Comparison of ENCODE assay signal across 24 mouse cellular contexts in the genomic region with DNA sequence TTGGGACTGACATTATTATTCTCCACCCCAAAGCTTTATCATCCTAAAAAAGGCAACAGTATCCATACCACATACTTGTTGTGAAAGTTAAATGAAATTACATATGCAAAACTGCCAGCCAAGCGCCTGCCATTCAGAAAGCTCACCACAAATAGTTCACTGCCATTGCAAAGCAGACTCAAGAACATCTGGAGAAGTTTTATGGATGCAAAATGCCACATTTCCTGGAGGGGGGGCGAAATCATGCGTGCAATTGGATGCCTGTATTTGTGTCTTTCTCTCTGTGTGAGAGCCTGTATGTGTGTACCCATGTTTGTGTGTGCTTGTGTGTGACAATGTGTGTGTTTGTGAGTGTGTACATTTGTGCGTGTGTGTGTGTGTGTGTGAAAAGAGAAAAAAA. TPM values are rescaled to one million over a fixed set of nuclear protein-coding genes. Genes with fewer than 3 reads are reported as not detected.
A peak's percentile ranks its signal among the peaks of the same experiment; 100 is the strongest.
DNase-seq lines count a peak whose midpoint lies in the region; ATAC-seq lines count a peak whose summit lies in the region.
"Had no signal": no experiment of that assay in that cellular context is flagged by ENCODE, and none has a peak within 500 bp of the region (broad histone marks: within the 10 kb centered on the region; RNA-seq: fewer than 3 reads in every experiment).

No protein-coding gene starts in this region.

- no peak overlapping the region for H3K4me3 ChIP-seq in embryonic facial prominence, embryonic 11.5 days (ENCODE audit: low read depth, low read length)
- H3K4me3 ChIP-seq in embryonic facial prominence, embryonic 14.5 days (ENCODE audit: low read depth, low read length): no peak overlapping the region
- H3K4me3 ChIP-seq in limb, embryonic 11.5 days (ENCODE audit: low read depth, low read length): no peak overlapping the region
- no peak overlapping the region for H3K4me3 ChIP-seq in kidney, embryonic 14.5 days (ENCODE audit: low read length)
- H3K4me3 ChIP-seq: forebrain, embryonic 10.5 days; forebrain, embryonic 13.5 days; gastrocnemius, adult 2 months; hindbrain, embryonic 12.5 days; hindbrain, embryonic 15.5 days had no signal

- intact Hi-C loops in left cerebral cortex, postnatal 10 days (cut with DNase I): no loop called here

- no peak overlapping the region for H3K4me2 ChIP-seq in embryonic facial prominence, embryonic 11.5 days (ENCODE audit: low read depth, low read length)
- H3K4me2 ChIP-seq in embryonic facial prominence, embryonic 14.5 days (ENCODE audit: low read depth, low read length): no peak overlapping the region
- H3K4me2 ChIP-seq in limb, embryonic 11.5 days (ENCODE audit: low read depth, severe bottlenecking): no peak overlapping the region
- H3K4me2 ChIP-seq in kidney, embryonic 14.5 days (replicated peaks; ENCODE audit: low read depth, low read length): no peak overlapping the region
- H3K4me2 ChIP-seq: forebrain, embryonic 13.5 days; heart, embryonic 11.5 days; hindbrain, embryonic 12.5 days; hindbrain, embryonic 15.5 days had no signal

- no peak overlapping the region for H3K9ac ChIP-seq in embryonic facial prominence, embryonic 11.5 days (replicated peaks; ENCODE audit: low read length)
- no peak overlapping the region for H3K9ac ChIP-seq in embryonic facial prominence, embryonic 14.5 days (ENCODE audit: low read depth, low read length)
- no peak overlapping the region for H3K9ac ChIP-seq in limb, embryonic 11.5 days (ENCODE audit: low read length)
- H3K9ac ChIP-seq in kidney, embryonic 14.5 days (ENCODE audit: low read depth, low read length): no peak overlapping the region
- H3K9ac ChIP-seq: forebrain, embryonic 13.5 days; hindbrain, embryonic 12.5 days; hindbrain, embryonic 15.5 days had no signal

- no peaks in the 10 kb centered on the region for H3K36me3 ChIP-seq in embryonic facial prominence, embryonic 11.5 days (replicated peaks; ENCODE audit: control insufficient read depth, insufficient read depth, low read depth, low read length)
- H3K36me3 ChIP-seq in embryonic facial prominence, embryonic 14.5 days (ENCODE audit: control insufficient read depth, insufficient read depth, low read length): no peaks in the 10 kb centered on the region
- no peaks in the 10 kb centered on the region for H3K36me3 ChIP-seq in limb, embryonic 11.5 days (ENCODE audit: control insufficient read depth, insufficient read depth, low read length)
- H3K36me3 ChIP-seq in kidney, embryonic 14.5 days (ENCODE audit: control insufficient read depth, insufficient read depth, low read length): no peaks in the 10 kb centered on the region
- H3K36me3 ChIP-seq: forebrain, embryonic 10.5 days; hindbrain, embryonic 12.5 days; hindbrain, embryonic 15.5 days had no signal

- no peaks in the 10 kb centered on the region for H3K27me3 ChIP-seq in embryonic facial prominence, embryonic 11.5 days (ENCODE audit: control insufficient read depth, insufficient read depth, low read length)
- no peaks in the 10 kb centered on the region for H3K27me3 ChIP-seq in embryonic facial prominence, embryonic 14.5 days (replicated peaks; ENCODE audit: control insufficient read depth, insufficient read depth, low read length)
- no peaks in the 10 kb centered on the region for H3K27me3 ChIP-seq in limb, embryonic 11.5 days (ENCODE audit: control insufficient read depth, insufficient read depth, low read length)
- H3K27me3 ChIP-seq in kidney, embryonic 14.5 days (ENCODE audit: control insufficient read depth, insufficient read depth, low read length): no peaks in the 10 kb centered on the region
- H3K27me3 ChIP-seq: forebrain, embryonic 13.5 days; hindbrain, embryonic 15.5 days; Patski had no signal

- H3K9me3 ChIP-seq in embryonic facial prominence, embryonic 11.5 days (replicated peaks; ENCODE audit: control insufficient read depth, low read length): no peaks in the 10 kb centered on the region
- no peaks in the 10 kb centered on the region for H3K9me3 ChIP-seq in embryonic facial prominence, embryonic 14.5 days (ENCODE audit: control insufficient read depth, low read length)
- no peaks in the 10 kb centered on the region for H3K9me3 ChIP-seq in limb, embryonic 11.5 days (ENCODE audit: control insufficient read depth, low read length)
- no peaks in the 10 kb centered on the region for H3K9me3 ChIP-seq in kidney, embryonic 14.5 days (ENCODE audit: control insufficient read depth, low read length)
- H3K9me3 ChIP-seq: forebrain, embryonic 13.5 days; hindbrain, embryonic 12.5 days; hindbrain, embryonic 15.5 days had no signal

- WGBS in embryonic facial prominence, embryonic 11.5 days: 76% methylated on average over 4 of the region's 4 CpGs
- WGBS in embryonic facial prominence, embryonic 14.5 days: 54% methylated on average over 4 of the region's 4 CpGs
- WGBS in limb, embryonic 11.5 days: 37% methylated on average over 4 of the region's 4 CpGs
- 84% methylated on average over 4 of the region's 4 CpGs for WGBS in kidney, embryonic 14.5 days

- H3K4me1 ChIP-seq in embryonic facial prominence, embryonic 11.5 days (ENCODE audit: control insufficient read depth, insufficient read depth, low read length): no peaks in the 10 kb centered on the region
- H3K4me1 ChIP-seq in embryonic facial prominence, embryonic 14.5 days (ENCODE audit: control insufficient read depth, insufficient read depth, low read length): peaks cover 14% of the 10 kb centered on the region
- H3K4me1 ChIP-seq in limb, embryonic 11.5 days (ENCODE audit: control insufficient read depth, insufficient read depth, low read length): peaks cover 17% of the 10 kb centered on the region
- H3K4me1 ChIP-seq in kidney, embryonic 14.5 days (ENCODE audit: control insufficient read depth, insufficient read depth, low read length): peaks cover 20% of the 10 kb centered on the region
- H3K4me1 ChIP-seq: hindbrain, embryonic 15.5 days had no signal

- DNase-seq in NIH3T3 (ENCODE audit: low read depth) (peak; percentile 53), liver (no peak)
- DNase-seq in embryonic facial prominence, embryonic 11.5 days (ENCODE audit: low spot score): peak; percentile 68
- DNase-seq in embryonic facial prominence, embryonic 14.5 days (ENCODE audit: low spot score): peak; percentile 78
- peak; percentile 72 for DNase-seq in limb, embryonic 11.5 days (ENCODE audit: low spot score)
- no peak for DNase-seq in urinary bladder, postnatal 36 days (ENCODE audit: low spot score in 2 of 2)
- DNase-seq in left cerebral cortex, postnatal 10 days (ENCODE audit: extremely low spot score in 1 of 2, low spot score in 2 of 2): no peak
- DNase-seq: adrenal gland, adult 2 months; adrenal gland, postnatal 14 days; cerebellum, adult 18-20 months; cerebellum, adult 9-10 months; cerebellum, postnatal 14 days; gastrocnemius, adult 2 months; gastrocnemius, postnatal 14 days; heart, adult 11 months had no signal

- no peak for ATAC-seq in embryonic facial prominence, embryonic 11.5 days (replicated peaks; ENCODE audit: insufficient number of reproducible peaks, low FRiP score, low TSS enrichment, low read depth)
- ATAC-seq in embryonic facial prominence, embryonic 14.5 days (ENCODE audit: low read depth): no peak
- ATAC-seq in limb, embryonic 11.5 days (ENCODE audit: insufficient number of reproducible peaks, low FRiP score, low TSS enrichment, low read depth): no peak
- no peak for ATAC-seq in kidney, embryonic 14.5 days (ENCODE audit: low FRiP score, low TSS enrichment)
- ATAC-seq: forebrain, embryonic 13.5 days; forebrain, embryonic 16.5 days; intestine, postnatal 0 days; Patski had no signal

- H3K27ac ChIP-seq in embryonic facial prominence, embryonic 11.5 days (replicated peaks; ENCODE audit: low read depth, low read length): 0 out of 2 replicates have a peak overlapping the region, but pooled peaks have one; percentile 5
- H3K27ac ChIP-seq in embryonic facial prominence, embryonic 14.5 days (replicated peaks; ENCODE audit: low read depth, low read length): no peak overlapping the region
- peak overlapping the region; percentile 44; the same call in 1 of the 2 replicates for H3K27ac ChIP-seq in limb, embryonic 11.5 days (replicated peaks; ENCODE audit: low read depth, low read length)
- H3K27ac ChIP-seq in kidney, embryonic 14.5 days (ENCODE audit: low read depth, low read length): no peak overlapping the region
- H3K27ac ChIP-seq: forebrain, embryonic 10.5 days; forebrain, embryonic 13.5 days; gastrocnemius, adult 2 months; hindbrain, embryonic 12.5 days; hindbrain, embryonic 15.5 days had no signal

RNA-seq across cellular contexts. Expression of gene Llph, which starts 24.9 kb away (rescaled TPM):
- 49.1 and 56.4 TPM in 2 replicates for polyA plus RNA-seq in embryonic facial prominence, embryonic 11.5 days (2014; fragmentation: Nextera tagmentation; extraction: Ambion mirVana)
- 43.6 and 44.4 TPM in 2 replicates for polyA plus RNA-seq in embryonic facial prominence, embryonic 14.5 days (2014; fragmentation: Nextera tagmentation; extraction: Ambion mirVana)
- 64.1 and 68.8 TPM in 2 replicates for polyA plus RNA-seq in limb, embryonic 11.5 days (2014; fragmentation: Nextera tagmentation; extraction: Ambion mirVana)
- 68.5 and 87.6 TPM in 2 replicates for polyA plus RNA-seq in kidney, embryonic 14.5 days (2014; fragmentation: Nextera tagmentation; extraction: Ambion mirVana)
- 10 to 100 TPM; 12.9 to 15.9 TPM for total RNA-seq in left cerebral cortex, postnatal 10 days (2021)

RNA-seq across cellular contexts. Expression of gene Irak3, which starts 49.9 kb away (rescaled TPM):
- 1.7 and 2.0 TPM in 2 replicates for polyA plus RNA-seq in embryonic facial prominence, embryonic 11.5 days (2014; fragmentation: Nextera tagmentation; extraction: Ambion mirVana)
- 4.1 and 4.2 TPM in 2 replicates for polyA plus RNA-seq in embryonic facial prominence, embryonic 14.5 days (2014; fragmentation: Nextera tagmentation; extraction: Ambion mirVana)
- polyA plus RNA-seq in limb, embryonic 11.5 days (2014; fragmentation: Nextera tagmentation; extraction: Ambion mirVana): 0.63 and 0.91 TPM in 2 replicates
- 0.74 and 0.80 TPM in 2 replicates for polyA plus RNA-seq in kidney, embryonic 14.5 days (2014; fragmentation: Nextera tagmentation; extraction: Ambion mirVana)
- under 1 TPM; 0.30 to 0.73 TPM for total RNA-seq in left cerebral cortex, postnatal 10 days (2021)

RNA-seq across cellular contexts. Expression of gene Tmbim4, which starts 50.4 kb away (rescaled TPM):
- 68.5 and 76.5 TPM in 2 replicates for polyA plus RNA-seq in embryonic facial prominence, embryonic 11.5 days (2014; fragmentation: Nextera tagmentation; extraction: Ambion mirVana)
- 105 and 122 TPM in 2 replicates for polyA plus RNA-seq in embryonic facial prominence, embryonic 14.5 days (2014; fragmentation: Nextera tagmentation; extraction: Ambion mirVana)
- 66.2 and 73.9 TPM in 2 replicates for polyA plus RNA-seq in limb, embryonic 11.5 days (2014; fragmentation: Nextera tagmentation; extraction: Ambion mirVana)
- 127 and 139 TPM in 2 replicates for polyA plus RNA-seq in kidney, embryonic 14.5 days (2014; fragmentation: Nextera tagmentation; extraction: Ambion mirVana)
- 10 to 100 TPM; 60.2 to 60.9 TPM for total RNA-seq in left cerebral cortex, postnatal 10 days (2021)

Comparison
In these comparisons a context has a peak if more than half of its experiments do, and no peak if none do; other contexts are left out.
1. H3K27ac ChIP-seq: peak in embryonic facial prominence, embryonic 11.5 days (single experiment) and limb, embryonic 11.5 days (single experiment); none in embryonic facial prominence, embryonic 14.5 days (single experiment) and kidney, embryonic 14.5 days (single experiment).
2. DNase-seq: peak in NIH3T3 (single experiment), embryonic facial prominence, embryonic 11.5 days (single experiment), embryonic facial prominence, embryonic 14.5 days (single experiment) and limb, embryonic 11.5 days (single experiment); none in urinary bladder, postnatal 36 days (0 of 2), left cerebral cortex, postnatal 10 days (0 of 2) and liver (single experiment).